Mouse (Mus musculus) right cerebral cortex, postnatal 10 days (tissue): ENCODE data around the gene Phldb2.

Experiments used
- DNase-seq, 2 experiments: peaks; one replicate each; pipeline ENCODE4 v3.0.0; 2021; ENCODE audit warnings: low spot score in 2 of 2

The Phldb2 gene

GRCm38 (mm10) chr16:45841806-45842205 is 111.6 kb downstream of the Phldb2 start:
- no peak for DNase-seq

- no peak for DNase-seq
These were observed 112.4 kb downstream of the Phldb2 start for GRCm38 (mm10) chr16:45841016-45841415.

GRCm38 (mm10) chr16:45837541-45838342 is 115.7 kb downstream of the Phldb2 start:
- no peak for DNase-seq

- DNase-seq = no peak
These were observed 120.7 kb downstream of the Phldb2 start for GRCm38 (mm10) chr16:45832747-45833108.

- DNase-seq = no peak
These were observed 121.2 kb downstream of the Phldb2 start for GRCm38 (mm10) chr16:45832061-45832746.

GRCm38 (mm10) chr16:45831094-45831872 is 122.1 kb downstream of the Phldb2 start:
- DNase-seq = no peak

- no peak for DNase-seq
These were observed 123.1 kb downstream of the Phldb2 start for GRCm38 (mm10) chr16:45830096-45830866.

GRCm38 (mm10) chr16:45825309-45825708 is 128.1 kb downstream of the Phldb2 start:
- DNase-seq = no peak

- no peak for DNase-seq
These were observed 129.4 kb downstream of the Phldb2 start for GRCm38 (mm10) chr16:45824025-45824424.

GRCm38 (mm10) chr16:45819911-45820310 is 133.5 kb downstream of the Phldb2 start:
- DNase-seq = no peak

- no peak for DNase-seq
These were observed 135.6 kb downstream of the Phldb2 start for GRCm38 (mm10) chr16:45817795-45818194.

- DNase-seq = peak in 1 of 2 experiments; percentile 34
These were observed 136.7 kb downstream of the Phldb2 start for GRCm38 (mm10) chr16:45816670-45817069.

GRCm38 (mm10) chr16:45814611-45815010 is 138.8 kb downstream of the Phldb2 start:
- DNase-seq = no peak

GRCm38 (mm10) chr16:45811788-45812187 is 141.6 kb downstream of the Phldb2 start:
- DNase-seq = no peak

GRCm38 (mm10) chr16:45810829-45811326 is 142.5 kb downstream of the Phldb2 start:
- DNase-seq = peak in 1 of 2 experiments; percentile 55

GRCm38 (mm10) chr16:45810155-45810554 is 143.2 kb downstream of the Phldb2 start:
- DNase-seq = no peak

GRCm38 (mm10) chr16:45804708-45805107 is 148.7 kb downstream of the Phldb2 start:
- no peak for DNase-seq

- no peak for DNase-seq
These were observed 153.0 kb downstream of the Phldb2 start for GRCm38 (mm10) chr16:45800406-45800805.

GRCm38 (mm10) chr16:45799150-45799549 is 154.2 kb downstream of the Phldb2 start:
- no peak for DNase-seq

GRCm38 (mm10) chr16:45798591-45798990 is 154.8 kb downstream of the Phldb2 start:
- no peak for DNase-seq

GRCm38 (mm10) chr16:45796815-45797214 is 156.6 kb downstream of the Phldb2 start:
- no peak for DNase-seq
